Mouse (Mus musculus) induced T-regulatory cell, adult 2 months (primary cell): Measurements from ENCODE around the gene 0610010F05Rik.
A peak's percentile ranks its signal among the peaks of the same experiment; 100 is the strongest.
"Not testable (repeated sequence)": the region's sequence is repeated elsewhere in the genome, so short reads cannot be mapped to it uniquely, and the experiment has no call there.

Experiments
- DNase-seq: peaks from one replicate; pipeline ENCODE4 v3.0.0-alpha.2; 2012; ENCODE audit warnings: low read depth

The 0610010F05Rik gene

DNA sequence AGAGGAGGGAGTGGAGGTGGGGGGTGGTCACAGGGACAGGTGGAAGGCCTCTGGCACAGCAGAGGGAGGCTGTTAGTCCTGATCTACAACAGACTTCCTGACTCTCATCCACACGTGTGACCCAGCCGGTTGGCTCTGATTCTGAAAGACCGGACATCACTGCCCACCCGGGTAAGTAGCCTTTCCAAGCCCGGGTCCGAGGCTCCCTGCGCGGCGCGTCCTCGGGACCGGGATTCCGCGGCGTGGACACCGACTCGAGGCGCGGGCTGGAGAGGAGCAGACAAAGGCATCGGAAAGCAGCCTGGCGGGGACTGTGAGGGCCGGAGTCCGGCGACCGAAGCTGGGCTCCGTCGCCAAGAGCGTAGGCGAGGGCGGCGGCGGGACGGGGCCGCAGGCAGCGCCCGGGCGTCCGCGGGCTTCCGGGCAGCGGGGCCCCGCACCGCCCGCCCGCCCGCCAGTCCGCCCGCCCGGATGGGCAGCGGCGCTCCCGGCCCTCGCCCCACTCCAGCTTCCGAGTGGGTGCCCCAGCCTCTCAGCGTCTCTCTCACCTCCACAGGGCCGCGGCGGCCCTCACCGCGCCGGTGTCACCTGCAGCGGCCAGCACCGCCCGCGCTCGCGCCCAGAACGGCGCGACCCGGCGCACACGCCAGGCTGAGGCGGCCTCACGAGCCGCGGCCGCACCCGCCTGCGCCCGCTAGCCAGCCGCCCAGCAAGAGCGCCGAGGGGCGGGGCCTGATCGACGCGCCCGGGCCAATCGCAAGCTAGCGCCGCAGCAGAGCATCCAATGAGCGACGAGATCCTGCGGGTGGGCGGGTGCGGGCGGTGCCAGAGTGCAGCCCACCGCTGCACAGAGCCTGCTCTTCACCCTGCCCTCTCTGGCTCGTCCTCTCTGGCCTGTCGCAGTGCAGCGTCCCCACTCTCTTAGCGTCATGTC is at the start of gene 0610010F05Rik:
TSS of gene 0610010F05Rik (minus strand) at position 695 of the 934 bp plus-strand sequence.
- peak; percentile 93 for DNase-seq

DNA sequence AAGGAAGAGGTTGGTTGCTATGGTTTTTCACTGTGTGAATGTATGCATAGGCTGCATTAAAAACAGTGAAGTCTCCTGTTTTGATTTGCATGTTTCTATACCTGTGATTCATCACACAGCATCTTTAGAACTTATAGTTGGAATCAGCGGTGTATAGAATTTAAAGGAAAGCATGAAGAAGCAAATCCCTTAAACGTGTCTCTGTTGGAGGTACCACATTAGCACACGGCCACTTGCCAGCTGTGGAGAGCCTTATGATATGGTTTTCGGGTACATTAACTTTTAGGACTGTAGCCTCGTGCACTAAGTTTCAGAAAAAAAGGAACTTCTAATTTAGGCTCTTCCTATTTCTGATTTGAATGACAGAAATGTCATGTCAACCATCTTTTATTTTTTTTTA is 49.1 kb upstream of the 0610010F05Rik start:
- DNase-seq = no peak

DNA sequence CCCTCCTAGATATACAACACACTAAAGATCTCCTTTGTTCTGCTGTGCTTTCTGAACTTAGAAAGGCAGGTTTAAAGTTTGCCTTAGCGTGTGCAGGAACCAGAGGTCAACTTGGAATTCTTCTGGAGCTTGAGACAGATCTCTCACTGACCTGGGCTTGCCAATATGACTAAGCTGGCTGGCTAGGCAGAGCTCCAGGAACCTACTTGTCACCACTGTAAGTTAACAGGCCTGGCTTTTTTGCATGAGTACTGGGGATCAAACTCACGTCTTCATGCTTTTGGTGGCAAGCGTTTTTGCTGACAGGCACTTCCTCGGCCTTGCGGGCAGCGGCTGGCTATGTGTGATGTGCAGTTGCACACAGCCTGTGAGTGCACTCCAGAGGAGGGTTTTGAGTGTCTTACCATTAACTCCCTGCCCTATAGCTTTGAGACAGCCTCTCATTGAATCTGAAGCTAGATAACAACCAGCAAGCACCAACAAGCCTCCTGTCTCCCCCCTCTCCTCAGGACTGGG is 47.1 kb upstream of the 0610010F05Rik start:
- DNase-seq = no peak

DNA sequence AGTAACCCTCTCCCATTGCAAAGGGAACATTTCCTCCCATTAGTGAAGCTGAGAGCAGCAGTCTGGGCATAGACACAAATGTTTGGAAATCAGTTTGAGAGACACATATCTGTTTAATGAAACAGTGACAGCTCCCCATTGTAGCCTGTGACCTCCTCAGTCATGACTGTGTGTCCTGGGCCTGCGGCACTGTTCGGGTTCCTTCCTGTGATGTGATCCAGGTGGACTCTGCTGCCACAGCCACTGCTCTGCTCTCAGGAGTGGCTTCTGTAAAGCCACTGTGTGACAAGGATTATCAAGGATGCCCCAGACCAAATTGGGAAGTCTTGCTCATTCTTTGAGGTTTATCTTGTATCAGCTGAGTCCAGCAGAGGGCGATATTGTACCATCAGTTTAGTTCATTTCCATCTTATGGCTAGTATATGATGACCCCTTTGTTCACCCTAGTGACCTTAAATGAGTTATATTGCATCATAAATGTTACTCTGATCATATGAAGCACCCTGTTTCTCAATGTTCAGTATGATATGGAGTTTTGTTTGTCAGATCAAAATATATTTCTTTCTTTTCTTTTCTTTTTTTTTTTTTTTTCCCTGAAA is 45.7 kb upstream of the 0610010F05Rik start:
- DNase-seq = peak; percentile 91

DNA sequence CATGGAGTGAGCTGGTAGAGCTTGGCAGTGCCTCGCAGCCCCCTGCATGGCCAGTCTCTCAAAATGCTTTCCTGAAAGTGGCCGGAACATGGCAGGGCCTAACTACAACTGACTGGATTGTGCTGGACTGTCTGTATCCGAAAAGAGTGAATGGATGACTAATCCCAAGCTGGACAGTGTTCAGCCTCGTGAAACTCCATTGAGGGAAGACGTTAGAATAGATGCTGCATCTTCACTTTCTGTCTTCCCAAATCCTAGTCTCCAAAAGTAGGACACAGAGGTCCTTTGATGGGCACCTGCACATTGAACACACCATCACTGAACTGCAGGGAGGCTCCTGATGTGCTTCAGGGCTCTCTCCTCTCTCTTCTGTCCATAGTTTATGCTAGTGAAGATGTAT is 42.7 kb upstream of the 0610010F05Rik start:
- DNase-seq = no peak

DNA sequence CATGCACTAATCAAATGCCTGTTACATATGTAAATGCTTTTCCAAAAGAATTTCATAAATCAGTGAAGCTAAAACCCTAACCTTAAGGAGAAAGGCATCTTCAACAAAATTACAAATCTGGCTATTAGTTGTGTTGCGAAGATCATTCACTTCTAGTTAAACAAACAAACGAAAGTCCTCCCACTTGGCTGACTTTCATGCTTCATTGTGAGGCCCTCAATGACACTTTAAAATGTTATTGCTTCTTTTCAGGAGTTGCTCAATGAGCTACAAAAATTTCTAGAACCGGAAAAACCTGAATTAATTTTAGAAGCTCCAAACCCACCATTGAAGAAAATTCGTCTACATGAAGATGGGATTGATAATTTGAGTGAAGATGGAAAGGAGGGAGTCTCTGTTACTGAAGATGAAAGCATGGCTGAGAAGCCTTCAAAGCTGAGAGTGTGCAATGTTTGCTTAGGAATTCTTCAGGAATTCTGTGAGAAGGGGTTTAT is 38.9 kb upstream of the 0610010F05Rik start:
- no peak for DNase-seq

DNA sequence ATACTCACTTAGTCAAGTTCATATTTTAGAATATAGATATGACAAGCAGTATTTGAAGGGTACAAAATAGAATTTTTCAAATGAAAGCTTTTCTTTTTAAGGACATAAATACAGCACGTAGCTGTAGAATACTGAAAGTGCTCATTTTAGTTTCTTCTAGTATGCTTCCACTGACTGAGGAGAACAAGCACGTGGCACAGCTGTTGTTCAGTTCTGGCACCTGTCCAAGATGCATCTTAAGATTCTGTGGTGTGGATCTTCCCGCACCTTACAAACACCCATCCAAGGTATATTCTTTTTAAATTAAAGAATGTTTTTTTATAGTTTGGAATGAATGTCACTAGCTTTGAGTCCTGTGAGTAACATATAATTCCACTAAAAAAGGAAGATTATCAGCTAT is 33.7 kb upstream of the 0610010F05Rik start:
- DNase-seq = peak; percentile 48

DNA sequence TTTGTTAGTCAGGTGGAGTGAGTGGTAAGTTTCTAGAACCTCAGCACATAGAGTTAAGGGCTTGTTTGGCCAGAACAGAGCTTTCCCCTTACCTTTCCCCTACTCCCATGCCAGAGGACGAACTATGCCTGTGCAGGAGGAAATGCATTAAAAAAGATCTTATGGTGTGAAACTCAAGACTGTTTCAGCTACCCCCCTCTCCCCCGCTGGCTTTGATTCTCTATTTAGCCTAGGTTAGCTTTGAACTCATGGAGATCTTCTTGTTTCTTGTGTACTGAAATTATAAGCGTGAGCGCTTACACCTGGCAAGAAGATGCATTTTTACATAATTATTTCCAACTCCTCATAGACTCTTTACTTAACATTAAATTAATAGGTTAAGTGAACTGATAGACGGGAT is 33.1 kb upstream of the 0610010F05Rik start:
- DNase-seq = no peak

DNA sequence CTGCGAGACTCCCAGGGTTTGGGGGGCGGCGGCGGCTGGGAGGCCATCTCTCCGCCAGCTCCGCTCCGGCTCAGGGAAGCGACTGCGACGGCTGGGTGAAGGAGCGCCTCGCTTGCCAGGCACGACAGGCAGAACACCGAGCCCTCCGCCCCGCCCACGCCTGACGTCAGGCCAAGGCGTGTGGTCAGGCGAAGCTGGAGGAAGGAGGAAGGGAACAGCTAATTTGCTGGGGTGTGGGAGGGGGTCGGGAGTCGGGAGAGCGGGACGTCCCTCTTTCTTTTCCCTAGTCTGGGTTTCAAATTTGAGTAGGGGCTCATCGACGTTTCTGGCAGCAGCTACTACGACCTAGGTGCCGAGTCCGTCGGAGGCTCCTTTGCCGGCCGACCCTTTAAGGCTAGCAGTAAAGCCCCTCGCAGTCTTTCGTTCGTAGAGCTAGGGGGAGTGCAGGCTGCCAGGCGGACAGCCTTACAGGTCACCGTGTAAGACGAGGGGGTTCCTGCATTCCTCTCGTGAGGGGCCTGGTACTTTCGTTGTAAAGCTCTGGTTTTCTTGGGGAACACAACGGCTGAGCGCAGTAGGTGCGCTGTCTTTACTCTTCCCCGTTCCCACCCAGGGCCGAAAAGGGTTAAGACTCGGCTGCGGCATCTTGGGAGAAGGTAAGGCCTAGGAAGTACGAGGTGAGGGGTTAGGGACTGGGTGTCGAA is 32.5 kb upstream of the 0610010F05Rik start, which contains the start of gene Pex13:
TSS of gene Pex13 (minus strand) at position 162 of the 704 bp plus-strand sequence.
- DNase-seq = peak; percentile 93

DNA sequence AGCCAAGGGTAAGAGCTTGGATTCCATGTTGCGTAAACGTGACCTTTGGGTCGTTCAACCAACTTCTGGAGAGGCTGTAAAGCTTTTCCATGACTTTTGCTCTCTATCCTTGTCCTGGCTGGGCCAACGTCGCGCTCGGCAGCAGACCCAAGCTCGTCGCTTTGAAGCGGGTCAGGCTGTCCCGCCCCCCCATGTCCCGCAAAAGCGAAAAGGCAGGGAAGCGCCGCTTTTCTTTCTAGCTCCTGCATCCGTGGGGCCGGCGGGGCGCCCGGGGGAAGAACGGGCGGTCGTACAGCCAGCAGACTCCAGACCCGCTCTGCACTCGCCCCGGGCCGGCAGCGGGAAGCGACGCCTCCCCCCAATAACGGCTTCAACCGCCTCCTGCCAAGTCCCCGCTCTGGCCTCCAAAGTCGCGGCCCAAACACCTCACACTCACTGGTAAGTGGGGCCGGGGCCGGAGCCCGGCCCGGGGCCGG is 31.9 kb upstream of the 0610010F05Rik start, which contains the start of gene Pus10:
TSS of gene Pus10 (plus strand) at position 364 of the 476 bp plus-strand sequence.
- DNase-seq = no peak

DNA sequence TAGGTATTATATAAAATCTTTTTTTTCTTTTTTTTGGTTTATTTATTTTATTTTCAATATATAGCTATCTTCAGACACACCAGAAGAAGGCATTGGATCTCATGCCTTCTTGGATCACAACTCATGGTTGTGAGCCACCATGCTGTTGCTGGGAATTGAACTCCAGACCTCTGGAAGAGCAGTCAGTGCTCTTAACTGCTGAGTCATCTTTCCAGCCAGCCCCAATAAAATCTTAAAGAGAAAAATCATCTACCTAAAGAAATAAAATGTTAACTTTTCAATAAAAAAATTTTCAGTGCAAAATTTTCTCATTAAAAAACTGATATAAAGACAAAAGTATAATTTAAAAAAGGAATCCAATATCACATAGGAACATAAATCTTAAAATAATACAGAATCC is 30.8 kb upstream of the 0610010F05Rik start:
- DNase-seq = no peak

DNA sequence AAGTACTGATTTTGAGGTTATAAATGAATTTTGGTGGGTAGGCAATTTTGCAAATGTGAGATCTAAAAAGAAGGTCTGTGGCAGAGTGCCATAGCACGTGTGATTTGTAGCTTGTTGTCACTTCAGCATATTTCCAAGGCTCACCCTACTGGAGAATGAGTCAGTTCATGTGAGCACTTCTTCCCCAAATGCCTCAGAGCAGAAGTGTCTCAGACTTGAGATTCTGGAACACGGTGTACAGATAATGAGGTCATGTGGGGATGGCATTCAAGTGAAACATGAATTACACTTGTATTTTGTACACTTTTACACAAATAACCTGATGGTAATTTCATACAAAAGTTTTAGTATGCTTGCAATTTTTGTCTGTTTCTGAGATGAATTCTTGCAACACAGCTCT is 24.4 kb upstream of the 0610010F05Rik start:
- DNase-seq = no peak

DNA sequence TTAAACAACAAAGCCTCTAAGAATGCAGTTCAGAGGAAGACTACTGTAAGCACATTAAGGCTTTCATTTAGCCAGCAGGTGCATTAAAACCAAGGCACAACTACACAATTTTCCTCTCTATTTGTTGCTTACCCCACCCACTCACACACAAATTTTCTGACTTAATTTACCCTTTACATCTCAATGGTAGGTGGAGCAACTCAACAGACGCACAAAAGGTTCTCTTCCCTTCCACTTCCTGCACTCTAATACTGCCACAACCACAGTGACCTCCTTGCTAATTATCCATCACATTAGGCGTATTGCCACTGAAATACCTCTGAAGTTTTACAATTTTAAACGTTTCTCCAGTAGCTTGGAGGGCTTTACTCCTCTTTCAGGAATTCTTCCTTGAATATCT is 20.2 kb upstream of the 0610010F05Rik start:
- DNase-seq = no peak

DNA sequence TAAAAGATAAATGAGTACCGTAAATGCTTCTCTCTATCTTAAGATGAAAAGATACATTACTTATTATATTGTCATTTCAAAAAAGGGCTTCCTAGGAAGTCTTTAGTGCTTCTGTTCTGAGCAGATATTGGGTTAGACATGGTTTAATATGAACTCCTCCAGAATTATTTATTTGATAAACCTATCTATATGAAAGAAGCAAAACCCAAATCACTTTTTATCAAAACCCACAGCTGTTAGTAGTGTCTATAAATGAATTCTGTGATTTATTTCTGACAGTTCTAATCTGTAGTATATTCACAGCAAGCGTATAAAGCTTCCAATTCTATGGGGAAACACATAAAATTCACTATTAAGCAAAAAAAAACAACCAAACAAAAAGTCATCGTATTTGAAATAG is 14.4 kb upstream of the 0610010F05Rik start:
- no peak for DNase-seq

DNA sequence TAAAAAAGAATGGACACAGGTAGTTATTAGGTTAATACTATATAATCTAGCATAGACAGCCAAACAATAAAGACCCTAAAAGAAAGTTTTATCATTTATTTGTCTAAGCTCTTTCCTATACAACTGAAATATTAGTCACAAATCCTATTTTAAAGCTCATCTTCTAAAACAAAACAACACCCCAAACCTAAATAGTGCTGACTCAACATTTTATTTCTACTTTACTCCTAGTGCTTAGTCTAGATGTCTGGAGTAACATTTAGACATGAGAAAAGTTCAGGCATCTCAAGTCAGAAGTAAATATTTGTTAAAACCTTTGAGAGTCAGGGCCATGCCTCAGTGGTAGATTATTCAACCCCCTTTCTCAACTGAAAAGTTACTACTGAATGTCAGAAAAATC is 14.0 kb upstream of the 0610010F05Rik start:
- no peak for DNase-seq

DNA sequence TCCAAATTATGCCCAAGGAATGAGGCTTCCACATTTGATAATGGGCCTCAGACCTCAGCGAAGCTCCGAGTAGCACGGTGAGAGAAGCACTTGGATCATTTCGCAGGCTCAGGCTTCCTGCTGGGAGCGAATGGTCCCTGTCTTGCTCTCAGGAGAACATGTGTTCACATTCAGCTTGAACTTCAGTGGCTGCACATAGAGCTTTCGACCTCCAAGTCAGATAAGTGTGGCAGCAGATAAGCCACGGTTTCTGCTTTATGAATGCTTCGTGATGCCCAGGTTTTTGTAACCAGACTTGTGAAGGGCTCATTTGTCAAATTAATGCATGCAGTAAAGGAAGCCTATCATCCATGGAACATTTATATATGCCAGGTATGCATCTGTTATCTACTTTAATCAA is 1.1 kb upstream of the 0610010F05Rik start:
- DNase-seq = peak; percentile 7

DNA sequence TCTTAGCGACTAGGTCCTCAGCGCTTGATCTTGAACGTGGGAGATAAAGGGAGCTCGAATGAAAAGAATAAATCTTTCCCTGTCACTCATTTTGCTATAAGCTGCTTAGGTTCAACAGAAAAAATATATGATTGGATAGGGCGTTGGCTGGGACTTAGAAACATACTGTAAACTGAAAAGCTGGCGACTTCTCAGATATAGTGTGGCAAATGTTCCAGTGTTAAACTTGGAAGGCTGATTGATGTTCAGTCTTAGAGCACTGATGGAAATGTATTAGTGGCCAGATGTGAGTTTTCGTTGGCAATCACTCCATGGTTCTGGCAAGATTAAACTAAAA is 408 bp upstream of the 0610010F05Rik start:
- DNase-seq = no peak

DNA sequence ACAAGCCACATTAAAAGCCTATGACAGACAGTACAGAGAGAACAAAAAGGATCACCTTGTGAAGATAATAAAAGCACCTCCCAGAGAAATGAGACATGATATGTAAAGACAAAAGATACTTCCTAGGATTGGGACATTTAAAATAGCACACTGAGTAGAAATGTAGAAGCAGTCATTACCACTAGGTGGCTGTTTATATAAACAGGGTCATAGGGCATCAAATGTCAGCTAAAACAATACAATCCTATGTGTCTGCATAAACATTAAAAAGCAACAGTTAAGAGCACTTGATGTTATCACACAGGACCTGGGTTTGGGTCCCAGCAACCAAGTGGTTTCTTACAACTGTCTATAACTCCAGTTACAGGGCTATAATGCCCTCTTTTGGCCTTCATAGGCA is 2.8 kb downstream of the 0610010F05Rik start:
- DNase-seq = peak; percentile 32

DNA sequence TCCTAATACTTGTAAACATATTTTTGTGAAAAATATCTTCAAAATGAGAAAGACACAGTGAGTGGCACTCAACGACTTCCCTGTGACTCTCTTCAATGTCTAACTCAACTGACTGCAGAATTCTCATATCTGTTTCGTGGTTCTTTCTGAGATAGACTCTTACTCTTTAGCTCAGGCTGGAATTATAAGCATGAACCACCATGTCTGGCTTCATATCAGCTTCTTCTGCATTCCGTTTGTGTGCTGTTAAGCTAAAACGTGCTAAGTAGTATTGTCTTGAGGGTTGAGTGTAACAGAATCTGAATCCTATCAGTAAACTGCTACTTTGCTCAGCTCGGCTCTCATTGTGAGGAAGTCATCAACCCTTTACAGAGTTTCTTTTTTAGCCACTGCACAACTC is 14.4 kb downstream of the 0610010F05Rik start:
- DNase-seq = no peak

DNA sequence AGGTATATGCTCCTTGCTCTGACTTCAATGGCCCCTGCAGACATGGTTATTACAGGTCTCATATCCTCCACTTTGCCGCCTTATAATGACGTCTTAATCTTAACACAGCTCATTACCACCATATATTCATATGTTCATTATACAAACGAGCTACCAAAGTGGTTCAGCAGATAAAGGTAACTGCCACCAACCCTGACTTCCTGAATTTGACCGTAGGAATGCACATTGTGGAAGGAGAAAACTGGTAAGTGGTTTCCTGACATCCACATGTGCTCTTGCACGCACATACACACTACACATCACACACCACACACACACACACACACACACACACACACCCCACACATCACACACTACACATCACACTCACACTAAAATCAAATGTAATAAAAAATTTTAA is 18.9 kb downstream of the 0610010F05Rik start:
- no peak for DNase-seq

DNA sequence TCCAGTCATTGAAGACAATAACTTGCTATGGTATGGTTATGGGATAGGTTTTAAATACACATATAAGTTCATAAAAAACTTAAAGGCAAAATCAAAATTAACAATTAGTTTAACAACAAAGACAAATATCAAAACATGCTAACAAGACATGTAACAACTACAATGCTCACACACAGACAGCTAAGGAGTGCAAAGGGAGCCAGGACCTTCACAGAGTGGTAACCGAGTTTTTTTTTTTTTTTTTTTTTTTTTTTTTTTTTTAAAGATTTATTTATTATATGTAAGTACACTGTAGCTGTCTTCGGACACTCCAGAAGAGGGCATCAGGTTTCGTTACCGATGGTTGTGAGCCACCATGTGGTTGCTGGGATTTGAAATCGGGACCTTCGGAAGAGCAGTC is 26.1 kb downstream of the 0610010F05Rik start:
- DNase-seq = not testable (repeated sequence)

DNA sequence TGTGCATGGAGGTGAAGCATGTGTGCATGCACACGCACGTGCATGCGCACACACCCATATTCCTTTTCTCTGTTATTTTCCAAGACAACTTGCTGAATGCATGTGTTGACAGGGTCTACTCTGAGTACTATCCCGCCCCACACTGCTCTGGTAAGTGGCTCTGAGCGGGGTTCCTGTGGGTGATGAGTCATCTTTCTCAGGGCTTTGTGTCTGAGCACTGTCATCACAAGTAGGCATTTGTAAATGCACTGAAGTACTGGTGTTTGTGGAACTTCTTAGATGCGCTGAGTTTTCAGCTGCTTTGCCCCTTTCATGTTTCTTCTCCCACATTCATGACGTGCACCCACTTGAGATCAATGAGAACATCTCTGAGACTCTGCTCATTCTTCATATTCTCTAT is 63.3 kb downstream of the 0610010F05Rik start:
- no peak for DNase-seq
